Mouse (Mus musculus) hindbrain, embryonic 16.5 days (tissue): ENCODE data around the gene Prpsap2. TPM values are rescaled to one million over a fixed set of nuclear protein-coding genes. Genes with fewer than 3 reads are reported as not detected.

ENCODE experiments used
- ATAC-seq: fragments of 200-750 bp; cut with Nextera tagmentation; 2 replicates; pipeline ENCODE4 v1.8.0; 2017; ENCODE audit warnings: moderate TSS enrichment, moderate library complexity
- H3K27ac ChIP-seq: fragments of 300-500 bp; sonication (generic); 2 replicates; pipeline ENCODE4 v1.5.1; 2014; ENCODE audit warnings: low read depth, mild to moderate bottlenecking, control low read depth, low read length, moderate library complexity
- H3K27me3 ChIP-seq: fragments of 300-500 bp; sonication (generic); replicated peaks from 2 replicates; pipeline ENCODE4 v1.6.1; 2014; ENCODE audit warnings: low read length; ENCODE audit not compliant: control insufficient read depth, insufficient read depth
- H3K36me3 ChIP-seq: fragments of 300-500 bp; sonication (generic); 2 replicates; pipeline ENCODE4 v1.6.1; 2014; ENCODE audit warnings: mild to moderate bottlenecking, low read length, moderate library complexity, mixed read lengths; ENCODE audit not compliant: control insufficient read depth, insufficient read depth
- H3K4me1 ChIP-seq: fragments of 300-500 bp; sonication (generic); 2 replicates; pipeline ENCODE4 v1.6.1; 2014; ENCODE audit warnings: low read depth, low read length; ENCODE audit not compliant: control insufficient read depth, insufficient read depth
- H3K4me2 ChIP-seq: fragments of 300-500 bp; sonication (generic); 2 replicates; pipeline ENCODE4 v1.6.1; 2014; ENCODE audit warnings: mild to moderate bottlenecking, low read length, control low read depth, moderate library complexity
- H3K4me3 ChIP-seq: fragments of 300-500 bp; sonication (generic); 2 replicates; pipeline ENCODE4 v1.5.1; 2014; ENCODE audit warnings: mild to moderate bottlenecking, low read length, control low read depth, moderate library complexity
- H3K9ac ChIP-seq: fragments of 300-500 bp; sonication (generic); 2 replicates; pipeline ENCODE4 v1.6.1; 2014; ENCODE audit warnings: low read depth, mild to moderate bottlenecking, control low read depth, low read length, moderate library complexity
- H3K9me3 ChIP-seq: fragments of 300-500 bp; sonication (generic); 2 replicates; pipeline ENCODE4 v1.6.1; 2014; ENCODE audit warnings: mild to moderate bottlenecking, low read length, moderate library complexity; ENCODE audit not compliant: control insufficient read depth
- WGBS: fragments of 180-500 bp; shearing (Covaris S2); extraction: QIAGEN DNeasy Blood & Tissue Kit; methylation state at CpG from one replicate; pipeline ENCODE4 v1.1.7; 2014; 5-methylcytosine and 5-hydroxymethylcytosine counted together
- polyA plus RNA-seq: library from polyadenylated mRNA; unstranded; fragments of >200 nt; fragmentation: Nextera tagmentation; extraction: Ambion mirVana; gene quantifications from 2 replicates; pipeline ENCODE4 v1.2.1, GENCODE M21; 2015

Gene Prpsap2
- polyA plus RNA-seq, 1 experiment from 2014 or later = 50.2 TPM

GRCm38 (mm10) chr11:61720636-61721035 lies 41.3 kb downstream of the Prpsap2 start, which contains the start of gene Slc5a10:
Gene Slc5a10 (minus strand): TSS chr11:61720826.
- H3K4me1 ChIP-seq = no peaks in the 10 kb centered on the region
- ATAC-seq = no peak
- no peaks in the 10 kb centered on the region for H3K36me3 ChIP-seq
- H3K9ac ChIP-seq = no peak within 1 kb of the TSS
- H3K27me3 ChIP-seq = no peaks in the 10 kb centered on the region
- H3K4me2 ChIP-seq = no peak within 1 kb of the TSS
- no peaks in the 10 kb centered on the region for H3K9me3 ChIP-seq
- WGBS = 85% methylated on average over 3 of the region's 3 CpGs
- no peak within 1 kb of the TSS for H3K27ac ChIP-seq
- no peak within 1 kb of the TSS for H3K4me3 ChIP-seq

- Histone ChIP-seq H3K9me3 (no peaks in the 10 kb centered on the region), H3K4me2 (no peak overlapping the region), H3K27me3 (no peaks in the 10 kb centered on the region), H3K4me3 (no peak overlapping the region), H3K36me3 (no peaks in the 10 kb centered on the region), H3K9ac (no peak overlapping the region), H3K27ac (no peak overlapping the region), H3K4me1 (no peaks in the 10 kb centered on the region; the same call in 1 of the 2 replicates)
- ATAC-seq = no peak
- 65% methylated on average over 8 of the region's 8 CpGs for WGBS
These were observed 42.1 kb downstream of the Prpsap2 start for GRCm38 (mm10) chr11:61719826-61720225.

- 42% methylated on average over 3 of the region's 3 CpGs for WGBS
- no peak overlapping the region for H3K27ac ChIP-seq
- H3K4me3 ChIP-seq = no peak overlapping the region
- no peak overlapping the region for H3K4me2 ChIP-seq
- no peak overlapping the region for H3K9ac ChIP-seq
- no peak for ATAC-seq
- no peaks in the 10 kb centered on the region for H3K27me3 ChIP-seq
- H3K4me1 ChIP-seq = no peaks in the 10 kb centered on the region; the same call in 1 of the 2 replicates
- H3K36me3 ChIP-seq = no peaks in the 10 kb centered on the region
- H3K9me3 ChIP-seq = no peaks in the 10 kb centered on the region
These were observed 42.5 kb downstream of the Prpsap2 start for GRCm38 (mm10) chr11:61719387-61719786.

- no peak for ATAC-seq
These were observed 43.9 kb downstream of the Prpsap2 start for GRCm38 (mm10) chr11:61717990-61718389.

GRCm38 (mm10) chr11:61715130-61715529 lies 46.8 kb downstream of the Prpsap2 start:
- H3K27ac ChIP-seq = no peak overlapping the region
- no peak overlapping the region for H3K9ac ChIP-seq
- no peak overlapping the region for H3K4me2 ChIP-seq
- H3K27me3 ChIP-seq = no peaks in the 10 kb centered on the region
- no peaks in the 10 kb centered on the region for H3K9me3 ChIP-seq
- no peaks in the 10 kb centered on the region; the same call in 1 of the 2 replicates for H3K4me1 ChIP-seq
- WGBS = 61% methylated on average over 6 of the region's 6 CpGs
- no peak overlapping the region for H3K4me3 ChIP-seq
- H3K36me3 ChIP-seq = no peaks in the 10 kb centered on the region
- ATAC-seq = no peak

More at GRCm38 (mm10) chr11:61717990-61718389, 43.9 kb downstream of the Prpsap2 start:
- Histone ChIP-seq H3K9ac (no peak overlapping the region), H3K27ac (no peak overlapping the region), H3K9me3 (no peaks in the 10 kb centered on the region), H3K4me2 (no peak overlapping the region), H3K4me3 (no peak overlapping the region), H3K27me3 (no peaks in the 10 kb centered on the region), H3K36me3 (no peaks in the 10 kb centered on the region), H3K4me1 (no peaks in the 10 kb centered on the region; the same call in 1 of the 2 replicates)
- 58% methylated on average over 5 of the region's 5 CpGs for WGBS

GRCm38 (mm10) chr11:61714346-61715117 lies 47.4 kb downstream of the Prpsap2 start:
- Histone ChIP-seq H3K4me1 (no peaks in the 10 kb centered on the region; the same call in 1 of the 2 replicates), H3K9ac (no peak overlapping the region), H3K36me3 (no peaks in the 10 kb centered on the region), H3K27me3 (no peaks in the 10 kb centered on the region), H3K9me3 (no peaks in the 10 kb centered on the region), H3K4me3 (no peak overlapping the region), H3K4me2 (no peak overlapping the region), H3K27ac (no peak overlapping the region)
- 53% methylated on average over 11 of the region's 11 CpGs for WGBS
- ATAC-seq = peak; percentile 92

GRCm38 (mm10) chr11:61713157-61713855 lies 48.6 kb downstream of the Prpsap2 start:
- no peaks in the 10 kb centered on the region for H3K36me3 ChIP-seq
- 53% methylated on average over 15 of the region's 15 CpGs for WGBS
- H3K27ac ChIP-seq = no peak overlapping the region
- no peak for ATAC-seq
- H3K9me3 ChIP-seq = no peaks in the 10 kb centered on the region
- no peaks in the 10 kb centered on the region for H3K27me3 ChIP-seq
- H3K9ac ChIP-seq = no peak overlapping the region
- no peak overlapping the region for H3K4me3 ChIP-seq
- no peaks in the 10 kb centered on the region; the same call in 1 of the 2 replicates for H3K4me1 ChIP-seq
- H3K4me2 ChIP-seq = no peak overlapping the region

- Histone ChIP-seq H3K27me3 (no peaks in the 10 kb centered on the region), H3K9me3 (no peaks in the 10 kb centered on the region), H3K9ac (no peak overlapping the region), H3K4me3 (no peak overlapping the region), H3K36me3 (no peaks in the 10 kb centered on the region), H3K27ac (no peak overlapping the region), H3K4me1 (no peaks in the 10 kb centered on the region), H3K4me2 (no peak overlapping the region)
- 76% methylated on average over 3 of the region's 3 CpGs for WGBS
- ATAC-seq = no peak
These were observed 53.0 kb downstream of the Prpsap2 start for GRCm38 (mm10) chr11:61708928-61709327.

GRCm38 (mm10) chr11:61706232-61706631 lies 55.7 kb downstream of the Prpsap2 start:
- H3K4me2 ChIP-seq = no peak overlapping the region
- H3K36me3 ChIP-seq = no peaks in the 10 kb centered on the region
- 52% methylated on average over 4 of the region's 4 CpGs for WGBS
- no peaks in the 10 kb centered on the region for H3K4me1 ChIP-seq
- no peaks in the 10 kb centered on the region for H3K27me3 ChIP-seq
- H3K27ac ChIP-seq = no peak overlapping the region
- ATAC-seq = no peak
- H3K9me3 ChIP-seq = no peaks in the 10 kb centered on the region
- H3K9ac ChIP-seq = no peak overlapping the region
- H3K4me3 ChIP-seq = no peak overlapping the region
